18 mouse cellular contexts compared by ENCODE assay signal in the genomic region with DNA sequence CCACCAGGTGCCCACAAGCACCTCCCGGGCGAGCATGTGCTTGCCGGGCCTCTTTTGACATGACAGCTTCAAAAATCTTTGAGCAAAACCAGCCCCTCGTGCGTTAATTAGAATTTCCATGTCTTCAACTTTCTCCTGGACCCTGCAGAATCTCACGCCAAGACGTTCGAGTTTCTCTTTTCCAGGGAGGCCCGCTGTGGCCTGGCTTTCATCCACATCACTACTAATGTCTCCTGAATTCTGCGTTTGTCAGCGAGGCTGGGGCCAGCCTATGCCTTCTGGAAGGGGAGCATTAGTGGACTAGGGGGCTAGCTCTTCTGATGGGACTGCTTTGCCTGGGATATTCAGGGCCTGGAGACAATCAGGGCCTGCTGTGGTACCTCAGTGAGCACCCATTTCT.
DNase-seq lines count a peak whose midpoint lies in the region; ATAC-seq lines count a peak whose summit lies in the region.
"Had no signal": no experiment of that assay in that cellular context is flagged by ENCODE, and none has a peak within 500 bp of the region (broad histone marks: within the 10 kb centered on the region; RNA-seq: fewer than 3 reads in every experiment).

No protein-coding gene starts in this region.

- DNase-seq in liver, embryonic 11.5 days (ENCODE audit: low spot score), result peak; percentile 29
- DNase-seq in liver, result no peak
- peak; percentile 54 for DNase-seq in embryonic facial prominence, embryonic 11.5 days (ENCODE audit: low spot score)
- DNase-seq in frontal cortex, postnatal 36 days (ENCODE audit: low spot score in 2 of 2), result no peak
- no peak for DNase-seq in lung, postnatal 25 days (ENCODE audit: low spot score)
- DNase-seq in cerebellum, postnatal 25 days, result no peak
- DNase-seq: cerebellum, adult 8-10 months; forebrain, postnatal 0 days; lung, embryonic 14.5 days; thymus, postnatal 25 days had no signal

- no peak overlapping the region for H3K4me3 ChIP-seq in liver, embryonic 11.5 days (ENCODE audit: low read depth, low read length)
- H3K4me3 ChIP-seq in embryonic facial prominence, embryonic 11.5 days (ENCODE audit: low read depth, low read length), result no peak overlapping the region
- H3K4me3 ChIP-seq in embryonic facial prominence, embryonic 15.5 days (replicated peaks), result no peak overlapping the region
- H3K4me3 ChIP-seq in stomach, embryonic 15.5 days (replicated peaks), result no peak overlapping the region
- H3K4me3 ChIP-seq: forebrain, embryonic 10.5 days; hindbrain, embryonic 12.5 days; kidney, embryonic 15.5 days; midbrain, embryonic 12.5 days; neural tube, embryonic 13.5 days had no signal

- no peaks in the 10 kb centered on the region for H3K27me3 ChIP-seq in liver, embryonic 11.5 days (replicated peaks; ENCODE audit: control insufficient read depth, insufficient read depth, low read length)
- H3K27me3 ChIP-seq in embryonic facial prominence, embryonic 11.5 days (ENCODE audit: control insufficient read depth, insufficient read depth, low read length), result no peaks in the 10 kb centered on the region
- H3K27me3 ChIP-seq in embryonic facial prominence, embryonic 15.5 days, result no peaks in the 10 kb centered on the region
- no peaks in the 10 kb centered on the region for H3K27me3 ChIP-seq in stomach, embryonic 15.5 days (replicated peaks)
- H3K27me3 ChIP-seq: hindbrain, embryonic 12.5 days; kidney, embryonic 15.5 days; midbrain, embryonic 12.5 days; neural tube, embryonic 13.5 days had no signal

- H3K36me3 ChIP-seq in liver, embryonic 11.5 days (ENCODE audit: control insufficient read depth, insufficient read depth, low read length), result peaks cover 2% of the 10 kb centered on the region; the same call in 1 of the 2 replicates
- H3K36me3 ChIP-seq in embryonic facial prominence, embryonic 11.5 days (replicated peaks; ENCODE audit: control insufficient read depth, insufficient read depth, low read depth, low read length), result no peaks in the 10 kb centered on the region
- H3K36me3 ChIP-seq in embryonic facial prominence, embryonic 15.5 days, result no peaks in the 10 kb centered on the region
- no peaks in the 10 kb centered on the region; the same call in 1 of the 2 replicates for H3K36me3 ChIP-seq in stomach, embryonic 15.5 days
- H3K36me3 ChIP-seq: hindbrain, embryonic 12.5 days; neural tube, embryonic 13.5 days had no signal

- no peak overlapping the region for H3K4me2 ChIP-seq in liver, embryonic 11.5 days
- no peak overlapping the region for H3K4me2 ChIP-seq in embryonic facial prominence, embryonic 11.5 days (ENCODE audit: low read depth, low read length)
- no peak overlapping the region for H3K4me2 ChIP-seq in embryonic facial prominence, embryonic 15.5 days (replicated peaks)
- H3K4me2 ChIP-seq in stomach, embryonic 15.5 days, result no peak overlapping the region
- H3K4me2 ChIP-seq: hindbrain, embryonic 12.5 days; kidney, embryonic 15.5 days; lung, embryonic 14.5 days; midbrain, embryonic 12.5 days; neural tube, embryonic 13.5 days had no signal

- ATAC-seq in liver, embryonic 11.5 days (replicated peaks; ENCODE audit: low FRiP score), result no peak
- ATAC-seq in embryonic facial prominence, embryonic 11.5 days (replicated peaks; ENCODE audit: insufficient number of reproducible peaks, low FRiP score, low TSS enrichment, low read depth), result no peak
- ATAC-seq in embryonic facial prominence, embryonic 15.5 days (ENCODE audit: insufficient number of reproducible peaks, low FRiP score, low TSS enrichment, low read depth), result no peak
- no peak for ATAC-seq in stomach, embryonic 15.5 days (ENCODE audit: insufficient read depth, low FRiP score, low read depth)
- ATAC-seq: forebrain, postnatal 0 days had no signal

- WGBS in liver, embryonic 11.5 days, result 71% methylated on average over 11 of the region's 11 CpGs
- whole genome bisulfite sequencing in embryonic facial prominence, embryonic 11.5 days, result 85% methylated on average over 11 of the region's 11 CpGs
- WGBS in embryonic facial prominence, embryonic 15.5 days, result 39% methylated on average over 11 of the region's 11 CpGs
- 55% methylated on average over 11 of the region's 11 CpGs for WGBS in stomach, embryonic 15.5 days

- H3K27ac ChIP-seq in liver, embryonic 11.5 days (ENCODE audit: low read depth, low read length), result no peak overlapping the region
- no peak overlapping the region for H3K27ac ChIP-seq in embryonic facial prominence, embryonic 11.5 days (replicated peaks; ENCODE audit: low read depth, low read length)
- peak overlapping the region; percentile 74 for H3K27ac ChIP-seq in embryonic facial prominence, embryonic 15.5 days (replicated peaks)
- peak overlapping the region; percentile 67 for H3K27ac ChIP-seq in stomach, embryonic 15.5 days
- H3K27ac ChIP-seq: forebrain, embryonic 10.5 days; hindbrain, embryonic 12.5 days; kidney, embryonic 15.5 days; macrophage; midbrain, embryonic 12.5 days; neural tube, embryonic 13.5 days had no signal

- H3K4me1 ChIP-seq in liver, embryonic 11.5 days (replicated peaks; ENCODE audit: control insufficient read depth, insufficient read depth, low read length), result no peaks in the 10 kb centered on the region; the same call in 1 of the 2 replicates
- no peaks in the 10 kb centered on the region for H3K4me1 ChIP-seq in embryonic facial prominence, embryonic 11.5 days (ENCODE audit: control insufficient read depth, insufficient read depth, low read length)
- H3K4me1 ChIP-seq in embryonic facial prominence, embryonic 15.5 days, result peaks cover 66% of the 10 kb centered on the region
- H3K4me1 ChIP-seq in stomach, embryonic 15.5 days, result peaks cover 22% of the 10 kb centered on the region
- H3K4me1 ChIP-seq: midbrain, embryonic 12.5 days had no signal

- no peaks in the 10 kb centered on the region for H3K9me3 ChIP-seq in liver, embryonic 11.5 days (ENCODE audit: control insufficient read depth, low read length)
- H3K9me3 ChIP-seq in embryonic facial prominence, embryonic 11.5 days (replicated peaks; ENCODE audit: control insufficient read depth, low read length), result no peaks in the 10 kb centered on the region
- no peaks in the 10 kb centered on the region for H3K9me3 ChIP-seq in embryonic facial prominence, embryonic 15.5 days (replicated peaks)
- H3K9me3 ChIP-seq in stomach, embryonic 15.5 days, result no peaks in the 10 kb centered on the region
- H3K9me3 ChIP-seq: hindbrain, embryonic 12.5 days; kidney, embryonic 15.5 days; midbrain, embryonic 12.5 days; neural tube, embryonic 13.5 days had no signal

- H3K9ac ChIP-seq in liver, embryonic 11.5 days (ENCODE audit: low read depth, low read length), result no peak overlapping the region
- no peak overlapping the region for H3K9ac ChIP-seq in embryonic facial prominence, embryonic 11.5 days (replicated peaks; ENCODE audit: low read length)
- H3K9ac ChIP-seq in embryonic facial prominence, embryonic 15.5 days, result no peak overlapping the region
- H3K9ac ChIP-seq in stomach, embryonic 15.5 days, result no peak overlapping the region
- H3K9ac ChIP-seq: forebrain, postnatal 0 days; hindbrain, embryonic 12.5 days; kidney, embryonic 15.5 days; lung, embryonic 14.5 days; midbrain, embryonic 12.5 days; neural tube, embryonic 13.5 days had no signal

Comparison
In these comparisons a context has a peak if more than half of its experiments do, and no peak if none do; other contexts are left out.
1. DNase-seq: peak in liver, embryonic 11.5 days (single experiment) and embryonic facial prominence, embryonic 11.5 days (single experiment); none in liver (single experiment), frontal cortex, postnatal 36 days (0 of 2), lung, postnatal 25 days (single experiment) and cerebellum, postnatal 25 days (0 of 2).
2. H3K27ac ChIP-seq: peak in embryonic facial prominence, embryonic 15.5 days (single experiment) and stomach, embryonic 15.5 days (single experiment); none in liver, embryonic 11.5 days (single experiment) and embryonic facial prominence, embryonic 11.5 days (single experiment).